15 mouse cellular contexts compared by ENCODE assay signal in genomic region chr12:104406454-104406885, GRCm38 (mm10). TPM values are rescaled to one million over a fixed set of nuclear protein-coding genes. Genes with fewer than 3 reads are reported as not detected.
DNase-seq lines count a peak whose midpoint lies in the region; ATAC-seq and TF ChIP-seq lines count a peak whose summit lies in the region.
"Had no signal": no experiment of that assay in that cellular context is flagged by ENCODE, and none has a peak within 500 bp of the region (broad histone marks: within the 10 kb centered on the region; RNA-seq: fewer than 3 reads in every experiment).

Gene Serpina3n (plus strand): TSS chr12:104406729.

- no peaks in the 10 kb centered on the region for H3K27me3 ChIP-seq in kidney, embryonic 14.5 days (ENCODE audit: control insufficient read depth, insufficient read depth, low read length)
- H3K27me3 ChIP-seq: kidney, embryonic 15.5 days; lung, embryonic 15.5 days had no signal

- no peak within 1 kb of the TSS for H3K9ac ChIP-seq in kidney, embryonic 14.5 days (ENCODE audit: low read depth, low read length)
- H3K9ac ChIP-seq: kidney, embryonic 15.5 days; lung, embryonic 15.5 days had no signal

- 48% methylated on average over 4 of the region's 4 CpGs for WGBS in lung, adult 2 months
- WGBS in kidney, embryonic 14.5 days = 54% methylated on average over 4 of the region's 4 CpGs

- H3K4me1 ChIP-seq in lung, adult 2 months (ENCODE audit: control insufficient read depth, insufficient read depth, low read length) = no peaks in the 10 kb centered on the region
- H3K4me1 ChIP-seq in kidney, embryonic 14.5 days (ENCODE audit: control insufficient read depth, insufficient read depth, low read length) = no peaks in the 10 kb centered on the region
- H3K4me1 ChIP-seq: kidney, embryonic 15.5 days; lung, embryonic 15.5 days had no signal

- ATAC-seq in kidney, embryonic 14.5 days (ENCODE audit: low FRiP score, low TSS enrichment) = no peak

- H3K4me3 ChIP-seq in lung, adult 2 months (replicated peaks; ENCODE audit: extremely low read depth, low read depth, low read length) = peak within 1 kb of the TSS; percentile 44
- H3K4me3 ChIP-seq in kidney, embryonic 14.5 days (ENCODE audit: low read length) = no peak within 1 kb of the TSS
- H3K4me3 ChIP-seq: embryonic facial prominence, embryonic 10.5 days; kidney, embryonic 15.5 days; lung, embryonic 15.5 days had no signal

- DNase-seq in gastrocnemius, postnatal 25 days = peak; percentile 11
- DNase-seq in gastrocnemius, postnatal 4 days (ENCODE audit: low spot score in 2 of 2) = no peak
- DNase-seq in lung, adult 2 months = no peak
- DNase-seq in lung, postnatal 4 days = no peak
- peak; percentile 64 for DNase-seq in fibroblast of lung, adult 2 months (ENCODE audit: low read depth)
- DNase-seq in lung, postnatal 10 days = peak; percentile 22
- DNase-seq in MN1 (ENCODE audit: low spot score) = no peak
- DNase-seq: gastrocnemius, postnatal 10 days had no signal

- H3K36me3 ChIP-seq in kidney, embryonic 14.5 days (ENCODE audit: control insufficient read depth, insufficient read depth, low read length) = no peaks in the 10 kb centered on the region
- H3K36me3 ChIP-seq: embryonic facial prominence, embryonic 10.5 days; kidney, embryonic 15.5 days; lung, embryonic 15.5 days had no signal

- H3K9me3 ChIP-seq in kidney, embryonic 14.5 days (ENCODE audit: control insufficient read depth, low read length) = no peaks in the 10 kb centered on the region
- H3K9me3 ChIP-seq: embryonic facial prominence, embryonic 10.5 days; kidney, embryonic 15.5 days; lung, embryonic 15.5 days had no signal

- peak; percentile 36; the same call in 1 of the 2 replicates for TF ChIP-seq POLR2A in lung, adult 2 months (IDR thresholded peaks at IDR 0.05; ENCODE audit: borderline replicate concordance, extremely low read depth, low read depth, low read length)

- no peak for TF ChIP-seq CTCF in lung, adult 2 months (IDR thresholded peaks at IDR 0.05; ENCODE audit: insufficient read depth, low read length)

- H3K4me2 ChIP-seq in kidney, embryonic 14.5 days (replicated peaks; ENCODE audit: low read depth, low read length) = no peak within 1 kb of the TSS
- H3K4me2 ChIP-seq: kidney, embryonic 15.5 days; lung, embryonic 15.5 days had no signal

- no peak within 1 kb of the TSS for H3K27ac ChIP-seq in kidney, embryonic 14.5 days (ENCODE audit: low read depth, low read length)
- H3K27ac ChIP-seq: embryonic facial prominence, embryonic 10.5 days; kidney, embryonic 15.5 days; lung, embryonic 15.5 days had no signal

RNA-seq across cellular contexts. Expression of gene Serpina3n, which starts in this region (rescaled TPM):
- 10 to 100 TPM in 1 of 2 experiments, 1 to 10 TPM in 1; 2.4 to 14.9 TPM for total RNA-seq in gastrocnemius, postnatal 25 days (2021)
- 1 to 10 TPM; 1.3 to 1.8 TPM for total RNA-seq in gastrocnemius, postnatal 4 days (2021)
- 106 and 130 TPM in 2 replicates for polyA plus RNA-seq in lung, adult 2 months (2012; rRNA removed)
- polyA plus RNA-seq in kidney, embryonic 14.5 days (2014; fragmentation: Nextera tagmentation; extraction: Ambion mirVana) = not detected in 2 replicates
- total RNA-seq: CH12.LX had no signal
- polyA plus RNA-seq: embryonic facial prominence, embryonic 10.5 days; kidney, embryonic 15.5 days; neural tube, embryonic 11.5 days; stomach, embryonic 14.5 days had no signal

Comparison
In these comparisons a context has a peak if more than half of its experiments do, and no peak if none do; other contexts are left out.
1. RNA of gene Serpina3n (polyA plus RNA-seq): 106 to 130 TPM in lung, adult 2 months; not detected in kidney, embryonic 14.5 days; every median in the first group is over 100 times any median in the second.
2. DNase-seq: peak in gastrocnemius, postnatal 25 days (single experiment), fibroblast of lung, adult 2 months (single experiment) and lung, postnatal 10 days (single experiment); none in gastrocnemius, postnatal 4 days (0 of 2), lung, adult 2 months (single experiment), lung, postnatal 4 days (0 of 2) and MN1 (single experiment).